Mouse (Mus musculus) embryonic fibroblast, embryonic 13.5 days (primary cell): ENCODE measurements around the gene Med9. TPM values are rescaled to one million over a fixed set of nuclear protein-coding genes. Genes with fewer than 3 reads are reported as not detected.
"Not testable (repeated sequence)": the region's sequence is repeated elsewhere in the genome, so short reads cannot be mapped to it uniquely, and the experiment has no call there.

ENCODE experiments used
- H3K27ac ChIP-seq: 2 replicates; pipeline ENCODE4 v1.5.1; 2012; ENCODE audit warnings: low read length, control low read depth, inconsistent platforms; ENCODE audit not compliant: insufficient read depth
- H3K4me1 ChIP-seq: 2 replicates; pipeline ENCODE4 v1.6.1; 2011; ENCODE audit warnings: low read length; ENCODE audit not compliant: control insufficient read depth, insufficient read depth
- H3K4me3 ChIP-seq: 2 replicates; pipeline ENCODE4 v1.5.1; 2011; ENCODE audit warnings: mild to moderate bottlenecking, control low read depth, low read length; ENCODE audit not compliant: insufficient read depth
- CTCF ChIP-seq: IDR thresholded peaks from 2 replicates; pipeline ENCODE4 v1.5.1; 2011; ENCODE audit warnings: mild to moderate bottlenecking, control low read depth, low read length, moderate library complexity, borderline replicate concordance; ENCODE audit not compliant: insufficient read depth
- POLR2A ChIP-seq: IDR thresholded peaks from 2 replicates; pipeline ENCODE4 v1.6.1; 2011; ENCODE audit warnings: low read depth, mild to moderate bottlenecking, control low read depth, low read length, moderate library complexity
- polyA plus RNA-seq: library from polyadenylated mRNA; stranded (reverse); fragments of >200 nt; gene quantifications from 2 replicates; pipeline ENCODE4 v1.2.4, GENCODE M21; 2011; ENCODE audit warnings: low read depth; ENCODE audit not compliant: missing spikeins, insufficient read length

Med9 gene
- polyA plus RNA-seq, 1 experiment, result 15.0 TPM

DNA sequence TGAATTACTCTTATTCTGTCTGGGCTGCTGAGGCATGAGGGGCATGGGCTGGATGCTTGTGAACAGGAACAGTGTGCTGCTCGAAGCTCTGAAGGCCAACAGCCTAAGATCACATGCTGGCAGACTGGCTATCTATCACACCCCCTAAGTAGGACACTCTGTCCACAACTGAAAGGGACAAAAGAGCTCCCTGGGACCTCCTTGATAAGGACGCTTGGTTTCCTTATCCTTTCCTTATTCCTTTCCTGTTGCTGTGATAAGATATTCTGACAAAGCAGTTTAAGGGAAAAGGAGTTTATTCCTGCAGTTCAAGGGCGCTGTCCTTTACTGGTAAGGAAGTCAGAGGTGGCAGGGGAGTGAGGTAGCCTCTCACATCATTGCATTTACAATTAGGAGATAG, 7.4 kb upstream of the Med9 start:
- Histone ChIP-seq H3K4me3 (no peak overlapping the region), H3K4me1 (no peaks in the 10 kb centered on the region)
- no peak for TF ChIP-seq POLR2A
- no peak for TF ChIP-seq CTCF

DNA sequence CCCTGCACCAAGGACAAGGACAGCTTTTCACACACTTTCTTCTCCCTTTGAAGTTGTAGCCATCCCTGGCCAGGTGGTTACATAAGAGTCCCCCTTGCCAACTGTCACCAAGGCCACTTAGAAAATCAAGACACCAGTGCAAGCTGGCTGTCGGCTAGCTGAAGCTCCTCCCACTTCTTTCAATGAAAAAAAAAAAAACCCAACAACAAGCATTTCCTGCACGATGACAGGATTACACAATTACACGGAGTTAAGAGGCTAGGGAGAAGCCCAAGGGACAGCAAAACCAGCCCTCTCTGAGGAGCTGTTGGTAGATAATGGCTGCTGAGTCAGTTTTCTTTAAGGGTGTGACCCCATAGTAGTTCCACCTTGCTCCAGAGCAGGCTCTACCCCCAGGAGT, 6.6 kb upstream of the Med9 start:
- Histone ChIP-seq H3K4me1 (no peaks in the 10 kb centered on the region), H3K4me3 (no peak overlapping the region), H3K27ac (no peak overlapping the region)
- TF ChIP-seq CTCF (no peak), POLR2A (no peak)

More for the DNA sequence above, 7.4 kb upstream of the Med9 start:
- no peak overlapping the region for H3K27ac ChIP-seq

DNA sequence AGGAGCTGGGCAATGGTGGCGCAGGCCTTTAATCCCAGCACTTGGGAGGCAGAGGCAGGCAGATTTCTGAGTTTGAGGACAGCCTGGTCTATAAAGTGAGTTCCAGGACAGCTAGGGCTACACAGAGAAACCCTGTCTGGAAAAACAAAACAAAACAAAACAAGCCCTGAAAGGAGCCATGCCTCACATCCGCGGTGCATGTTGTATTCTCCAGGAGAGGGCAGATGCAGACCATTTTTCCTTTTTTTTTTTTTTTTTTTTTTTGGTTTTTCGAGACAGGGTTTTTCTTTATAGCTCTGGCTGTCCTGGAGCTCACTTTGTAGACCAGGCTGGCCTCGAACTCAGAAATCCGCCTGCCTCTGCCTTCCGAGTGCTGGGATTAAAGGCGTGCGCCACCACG, 3.2 kb upstream of the Med9 start:
- H3K4me1 ChIP-seq, H3K27ac ChIP-seq, H3K4me3 ChIP-seq: not testable (repeated sequence)

DNA sequence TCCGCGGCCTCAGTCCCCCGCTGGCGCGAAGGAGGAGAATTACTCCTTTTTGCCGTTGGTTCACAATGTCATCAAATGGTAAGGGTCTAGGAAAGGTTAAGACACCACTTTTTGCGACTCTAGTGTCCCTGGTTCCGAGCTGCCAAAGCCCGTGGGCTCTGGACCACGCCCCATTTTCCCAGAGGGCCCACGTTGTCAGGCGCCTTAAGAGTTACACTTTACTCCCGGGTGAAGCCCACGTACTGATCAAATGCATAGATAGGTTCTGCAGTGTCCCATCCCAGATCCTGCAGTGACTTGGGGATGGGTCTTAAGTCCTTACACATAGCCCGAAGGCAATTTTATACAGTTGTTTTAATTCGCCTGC, 378 bp downstream of the Med9 start:
- Histone ChIP-seq H3K27ac (no peak overlapping the region), H3K4me3 (peak overlapping the region; percentile 99), H3K4me1 (peaks cover 6% of the 10 kb centered on the region; the same call in 1 of the 2 replicates)
- TF ChIP-seq POLR2A (no peak), CTCF (no peak)

DNA sequence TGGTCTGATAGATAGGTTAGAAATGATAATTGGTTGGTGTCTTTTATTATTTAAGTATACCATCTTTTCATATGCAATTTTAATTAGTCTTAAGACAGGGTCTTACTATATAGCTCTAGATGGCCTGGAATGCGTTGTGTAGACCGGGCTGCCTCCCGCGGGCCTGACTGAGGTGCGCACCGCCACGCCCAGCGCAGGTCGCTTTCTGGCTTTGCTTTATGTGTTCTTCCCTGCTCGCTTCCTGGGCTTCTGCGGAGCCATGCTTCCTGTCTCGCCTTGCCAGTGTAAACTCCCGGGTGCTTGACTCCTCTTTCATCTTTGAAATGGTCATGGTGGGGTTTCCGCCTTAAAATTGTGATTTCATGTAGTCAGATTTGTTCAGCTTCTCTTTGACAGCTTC, 4.9 kb downstream of the Med9 start:
- peaks cover 6% of the 10 kb centered on the region; the same call in 1 of the 2 replicates for H3K4me1 ChIP-seq
- H3K4me3 ChIP-seq, result no peak overlapping the region
- H3K27ac ChIP-seq, result no peak overlapping the region
- no peak for TF ChIP-seq POLR2A
- no peak for TF ChIP-seq CTCF

DNA sequence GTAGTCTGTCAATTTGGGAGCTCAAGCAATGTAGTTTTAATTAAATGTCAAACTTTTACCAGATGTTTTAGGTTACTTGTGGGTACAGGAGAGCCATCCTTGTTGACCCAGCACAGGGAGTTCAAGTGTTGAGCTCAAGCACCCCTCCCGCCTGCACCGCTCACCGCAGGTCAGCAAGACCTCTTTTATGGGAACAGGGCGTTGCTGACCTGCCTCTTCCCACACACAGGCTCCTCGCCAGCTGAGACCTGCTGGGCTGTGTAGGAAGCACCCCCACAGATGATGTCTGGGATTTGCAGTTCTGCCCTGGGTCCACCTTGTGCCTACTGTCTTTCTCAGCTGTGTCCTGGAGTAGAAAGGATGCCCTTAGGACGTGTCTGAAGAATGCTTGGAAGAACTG, 8.7 kb downstream of the Med9 start:
- H3K4me1 ChIP-seq, result 0 out of 2 replicates have a peak, but pooled peaks cover 1% of the 10 kb centered on the region
- no peak overlapping the region for H3K27ac ChIP-seq
- TF ChIP-seq CTCF (no peak), POLR2A (no peak)

DNA sequence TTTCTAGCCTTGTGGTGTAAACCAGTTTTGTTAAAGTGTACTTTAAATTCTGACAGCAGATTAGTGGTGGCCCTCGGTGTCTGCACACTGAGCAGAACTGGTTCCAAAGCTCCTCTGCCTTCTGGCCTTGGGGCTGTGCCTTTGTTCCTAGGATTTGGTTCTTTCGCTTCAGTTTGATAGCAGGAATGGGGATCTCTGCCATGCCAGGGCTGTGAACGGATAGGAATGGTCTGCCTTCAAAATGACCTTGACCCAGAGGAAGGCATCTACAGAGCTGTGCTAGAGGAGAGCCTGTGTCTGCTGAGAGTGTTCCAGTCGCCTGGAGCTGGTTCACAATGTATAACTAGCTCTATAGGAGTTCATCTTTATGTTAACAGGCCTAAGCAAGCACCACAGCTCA, 11.4 kb downstream of the Med9 start:
- H3K4me1 ChIP-seq, result peaks cover 3% of the 10 kb centered on the region; the same call in 1 of the 2 replicates
- no peak for TF ChIP-seq CTCF
- no peak for TF ChIP-seq POLR2A
- H3K27ac ChIP-seq, result no peak overlapping the region
- H3K4me3 ChIP-seq, result no peak overlapping the region

More for the DNA sequence above, 8.7 kb downstream of the Med9 start:
- H3K4me3 ChIP-seq, result no peak overlapping the region

DNA sequence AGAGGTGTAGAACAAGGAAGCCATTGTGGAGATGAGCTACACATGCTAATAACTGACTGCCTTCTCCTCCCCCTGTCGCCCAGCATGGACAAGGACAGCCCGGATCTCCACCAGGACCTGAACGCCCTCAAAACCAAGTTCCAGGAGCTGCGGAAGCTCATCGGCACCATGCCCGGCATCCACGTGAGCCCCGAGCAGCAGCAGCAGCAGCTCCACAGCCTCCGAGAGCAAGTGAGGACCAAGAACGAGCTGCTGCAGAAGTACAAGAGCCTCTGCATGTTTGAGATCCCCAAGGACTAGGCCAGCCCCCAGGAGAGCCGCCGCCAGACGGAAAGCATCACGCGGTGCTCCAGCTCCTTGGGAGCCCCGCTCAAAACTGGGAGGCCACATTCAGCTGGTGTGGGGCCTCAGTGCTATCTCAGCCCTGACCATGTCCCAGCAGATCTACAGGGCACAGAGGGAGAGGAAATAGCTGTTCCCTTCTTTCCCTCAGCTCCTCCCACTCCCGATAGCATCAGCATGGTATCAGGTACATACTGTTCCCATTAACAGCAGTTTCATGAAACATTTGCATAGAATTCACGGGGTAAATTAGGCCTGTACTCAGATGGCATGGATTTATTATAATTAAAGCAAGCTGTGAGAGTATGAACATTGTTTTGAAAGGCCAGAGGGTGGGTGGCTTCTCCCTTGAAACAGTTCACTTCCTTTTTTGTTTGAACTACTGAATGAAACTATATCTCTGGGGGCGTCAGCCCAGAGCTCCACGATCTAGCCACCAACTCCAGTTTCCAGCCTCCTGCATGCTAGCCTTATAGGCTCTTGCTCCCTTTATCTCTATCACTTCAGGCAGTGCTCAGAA, 12.7 kb downstream of the Med9 start:
- no peak for TF ChIP-seq CTCF
- no peak for TF ChIP-seq POLR2A
- Histone ChIP-seq H3K4me3 (no peak overlapping the region), H3K4me1 (peaks cover 3% of the 10 kb centered on the region; the same call in 1 of the 2 replicates), H3K27ac (no peak overlapping the region)

DNA sequence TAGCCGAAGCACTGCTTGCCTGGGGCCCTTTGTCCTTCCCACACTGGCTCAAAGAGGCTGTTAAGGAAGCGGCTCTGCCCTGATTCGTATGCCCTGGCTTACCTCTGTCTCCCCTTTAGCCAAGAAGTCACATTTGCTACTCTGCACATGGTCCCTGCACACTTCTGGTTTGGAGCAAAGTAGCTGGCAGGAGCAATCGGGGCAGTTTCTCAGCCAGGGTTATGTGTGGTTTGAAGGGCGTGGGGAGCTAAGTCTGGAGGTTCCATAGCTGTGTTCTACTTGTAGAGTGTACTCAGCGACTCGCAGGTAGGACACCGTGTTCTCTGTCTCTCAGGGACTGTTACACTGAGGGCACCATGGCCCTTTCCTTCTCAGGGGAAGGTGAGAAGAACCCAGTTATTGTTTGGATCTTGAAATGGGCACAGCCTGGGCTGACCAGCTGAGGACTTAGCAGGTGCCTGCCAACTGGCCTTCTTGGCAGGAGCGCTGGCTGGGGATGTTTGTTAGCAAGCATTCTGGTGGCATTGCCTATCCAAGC, 13.4 kb downstream of the Med9 start:
- Histone ChIP-seq H3K27ac (no peak overlapping the region), H3K4me1 (peaks cover 3% of the 10 kb centered on the region; the same call in 1 of the 2 replicates)

DNA sequence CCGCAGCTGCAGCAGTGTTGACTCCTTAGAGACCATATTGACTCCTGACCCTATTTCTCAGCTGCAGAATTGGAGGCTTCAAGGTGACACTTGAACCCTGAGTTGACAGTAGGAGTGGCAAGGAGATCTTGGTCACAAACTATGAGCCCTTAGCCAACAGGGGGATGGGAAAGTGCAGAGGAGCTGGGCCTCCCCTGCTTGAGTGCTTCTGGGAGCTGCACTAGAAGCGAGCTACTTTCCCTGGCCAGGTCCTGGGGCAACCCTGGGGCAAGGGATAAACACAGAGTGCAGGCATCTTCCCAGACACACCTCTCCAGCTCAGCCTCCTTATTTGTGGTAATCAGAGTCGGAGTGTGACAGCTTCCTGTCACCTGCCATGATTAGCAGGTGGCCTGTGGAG, 14.6 kb downstream of the Med9 start:
- TF ChIP-seq CTCF, result no peak
- no peak for TF ChIP-seq POLR2A
- Histone ChIP-seq H3K27ac (no peak overlapping the region), H3K4me1 (peaks cover 3% of the 10 kb centered on the region; the same call in 1 of the 2 replicates), H3K4me3 (no peak overlapping the region)

More for the DNA sequence above, 13.4 kb downstream of the Med9 start:
- TF ChIP-seq CTCF (no peak), POLR2A (no peak)
- H3K4me3 ChIP-seq, result no peak overlapping the region
